Mouse (Mus musculus) C2C12 (cell line): ENCODE results near the gene Vmn2r6.

Experiments
- CEBPB ChIP-seq: IDR thresholded peaks from one replicate; pipeline ENCODE4 v1.6.1; 2011; ENCODE audit warnings: low read depth, mild to moderate bottlenecking, control low read depth, moderate library complexity
- CTCF ChIP-seq: IDR thresholded peaks from one replicate; pipeline ENCODE4 v1.5.1; 2011; ENCODE audit not compliant: control insufficient read depth, insufficient read depth, insufficient read length
- MAX ChIP-seq: IDR thresholded peaks from one replicate; pipeline ENCODE4 v1.6.1; 2011; ENCODE audit warnings: mild to moderate bottlenecking, control low read depth
- MYOD1 ChIP-seq: IDR thresholded peaks from one replicate; pipeline ENCODE4 v1.6.1; 2011; ENCODE audit warnings: low read depth; ENCODE audit not compliant: control insufficient read depth, insufficient read length
- USF1 ChIP-seq: IDR thresholded peaks from one replicate; pipeline ENCODE4 v1.6.1; 2011; ENCODE audit warnings: low read depth, mild to moderate bottlenecking, control low read depth, moderate library complexity

DNA sequence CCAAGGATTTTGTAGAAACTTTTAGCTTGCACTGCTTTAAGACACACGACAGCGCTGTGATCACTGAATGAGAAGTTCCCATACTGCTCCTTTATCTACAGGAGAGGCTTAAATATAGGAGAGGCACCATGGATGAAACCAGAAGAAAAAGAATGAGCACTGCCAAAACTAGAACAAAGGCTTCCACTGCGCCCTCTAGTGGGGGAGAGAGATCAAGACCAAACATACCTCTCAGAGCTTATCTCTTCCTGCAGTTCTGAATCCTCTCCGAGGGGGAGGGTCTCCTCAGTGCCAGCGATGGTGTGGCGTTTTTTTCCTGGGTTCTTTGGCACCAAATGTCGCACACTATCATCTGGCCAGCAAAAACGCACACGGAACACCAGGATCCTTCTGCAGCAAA is 22.0 kb upstream of the Vmn2r6 start:
- no peak for TF ChIP-seq CTCF
- no peak for TF ChIP-seq MAX
- TF ChIP-seq USF1 = no peak
- TF ChIP-seq MYOD1 = no peak
- TF ChIP-seq CEBPB = no peak
